Mouse (Mus musculus) kidney, adult 10 weeks (tissue): Measurements from ENCODE around the gene Snx27. TPM values are rescaled to one million over a fixed set of nuclear protein-coding genes. Genes with fewer than 3 reads are reported as not detected.

Source experiments
- polyA plus RNA-seq: library from polyadenylated mRNA; stranded (reverse); fragments of 350-450 nt; fragmentation: Illumina TruSeq; extraction: RNeasy Lipid Tissue Mini Kit (QIAGEN cat#74804); gene quantifications from one replicate; pipeline ENCODE4 v1.2.3, GENCODE M21; 2014; ENCODE audit warnings: low read depth, low replicate concordance

Snx27 gene
- 74.6 TPM for polyA plus RNA-seq

DNA sequence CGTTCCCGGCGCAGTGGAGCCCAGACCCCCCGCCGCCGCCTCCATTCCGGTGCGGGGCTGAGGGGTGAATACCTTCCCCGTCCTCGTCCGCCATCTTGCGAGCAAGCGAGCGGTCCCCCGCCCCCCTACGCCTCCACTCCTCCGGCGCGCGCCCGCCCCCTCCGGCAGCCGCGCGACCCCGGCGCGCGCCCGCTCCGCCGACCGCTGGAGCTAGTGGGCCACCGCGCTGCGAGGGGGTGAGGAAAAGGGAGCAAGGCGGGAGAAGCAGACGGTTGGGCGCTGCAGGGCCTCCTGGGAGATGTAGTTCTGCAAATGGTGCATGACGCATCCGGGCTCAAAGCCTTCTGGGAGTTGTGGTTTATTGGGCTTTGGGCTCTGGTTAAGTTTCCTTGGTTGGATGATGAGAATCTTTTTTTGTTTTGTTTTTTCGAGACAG is at the start of gene Snx27:
Snx27 (minus strand) TSS at position 261 of the 436 bp plus-strand sequence.

DNA sequence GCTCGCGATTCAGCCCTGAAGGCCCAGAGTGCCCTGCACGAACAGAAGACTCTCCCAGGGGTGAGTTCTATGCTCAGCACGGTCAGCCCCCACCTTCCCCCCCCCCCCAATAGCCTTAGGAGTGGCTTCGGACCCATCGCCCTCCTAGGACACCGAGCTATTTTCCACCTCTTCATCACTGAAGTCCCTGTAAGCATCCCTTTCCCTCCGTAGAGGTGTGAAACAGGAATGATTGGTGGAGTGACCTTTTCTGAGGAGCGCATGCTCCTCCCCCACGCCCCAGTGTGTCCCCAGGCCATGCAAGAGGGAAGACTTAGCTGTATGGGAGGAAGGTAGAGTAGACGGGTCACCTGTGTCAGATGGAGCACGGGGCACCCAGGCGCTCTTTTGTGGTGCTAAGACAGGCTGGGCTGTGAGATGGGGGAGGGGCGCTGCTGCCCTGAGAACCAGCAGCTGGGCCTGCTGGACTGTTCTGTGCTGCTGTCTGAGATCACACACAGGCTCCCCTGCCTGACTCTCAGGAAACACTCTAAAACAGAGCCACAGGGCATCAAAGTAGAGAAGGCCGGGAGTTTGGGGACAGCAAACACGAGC is 102.1 kb downstream of the Snx27 start, which contains the start of gene Riiad1:
Riiad1 (minus strand) TSS at position 51 of the 594 bp plus-strand sequence.

DNA sequence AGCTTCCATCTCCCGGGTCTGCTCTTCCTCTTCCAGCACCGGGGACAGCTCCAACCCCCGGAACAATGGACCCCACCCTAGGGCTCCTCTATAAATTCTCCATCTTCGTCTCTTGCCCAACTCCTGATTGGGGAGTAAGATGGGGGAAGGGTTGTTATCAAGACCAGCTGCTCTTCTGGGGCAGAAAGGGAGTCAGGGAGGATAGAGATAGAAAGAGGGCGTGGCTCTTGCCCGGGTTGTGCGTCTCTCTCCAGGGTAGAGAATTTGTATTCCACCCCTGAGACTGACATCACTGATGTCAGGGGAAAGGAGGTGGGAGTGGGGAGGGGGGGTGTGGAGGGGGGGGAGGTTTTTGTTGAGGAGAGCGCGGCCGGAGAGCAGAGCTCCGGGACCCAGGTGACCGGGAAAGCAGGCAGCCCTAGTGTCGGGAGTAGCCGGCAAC is 104.5 kb downstream of the Snx27 start, which contains the start of gene Celf3:
Celf3 (plus strand) TSS at position 315 of the 442 bp plus-strand sequence.

Other genes with a start within 250 kb of the Snx27 start
- gene Them5, start 240.6 kb downstream of the Snx27 start, polyA plus RNA-seq = not detected
- gene C2cd4d, start 220.3 kb downstream of the Snx27 start, polyA plus RNA-seq = not detected
- gene Rorc, start 209.9 kb downstream of the Snx27 start, polyA plus RNA-seq = 18.8 TPM
- not detected for gene Lingo4, start 184.2 kb downstream of the Snx27 start, polyA plus RNA-seq
- 8.9 TPM for gene Tdrkh, start 169.4 kb downstream of the Snx27 start, polyA plus RNA-seq
- gene Mrpl9, start 139.4 kb downstream of the Snx27 start, polyA plus RNA-seq = 53.4 TPM
- gene Oaz3, start 138.8 kb downstream of the Snx27 start, polyA plus RNA-seq = not detected
- not detected for gene Celf3, start 104.4 kb downstream of the Snx27 start, polyA plus RNA-seq
- gene Riiad1, start 102.4 kb downstream of the Snx27 start, polyA plus RNA-seq = 1.8 TPM
- not detected for gene Gm10972, start 60.4 kb upstream of the Snx27 start, polyA plus RNA-seq
- gene Tuft1, start 76.2 kb upstream of the Snx27 start, polyA plus RNA-seq = 5.6 TPM
- 0.61 TPM for gene Selenbp2, start 110.8 kb upstream of the Snx27 start, polyA plus RNA-seq
- gene Cgn, start 203.8 kb upstream of the Snx27 start, polyA plus RNA-seq = 5.5 TPM